Mouse (Mus musculus) stomach, postnatal 0 days (tissue): ENCODE measurements around the gene Xpo4. TPM values are rescaled to one million over a fixed set of nuclear protein-coding genes. Genes with fewer than 3 reads are reported as not detected.

ENCODE experiments used
- ATAC-seq: fragments of 200-750 bp; cut with Nextera tagmentation; 2 replicates; pipeline ENCODE4 v1.8.0; 2017; ENCODE audit not compliant: low FRiP score, low TSS enrichment
- DNase-seq: peaks from one replicate; pipeline ENCODE4 v3.0.0-alpha.2; 2016; ENCODE audit warnings: low spot score
- H3K27ac ChIP-seq: fragments of 300-500 bp; sonication (generic); replicated peaks from 2 replicates; pipeline ENCODE4 v1.5.1; 2014; ENCODE audit warnings: mild to moderate bottlenecking, control low read depth
- H3K27me3 ChIP-seq: fragments of 300-500 bp; sonication (generic); 2 replicates; pipeline ENCODE4 v1.6.1; 2014; ENCODE audit warnings: low read length; ENCODE audit not compliant: control insufficient read depth, insufficient read depth
- H3K36me3 ChIP-seq: fragments of 300-500 bp; sonication (generic); 2 replicates; pipeline ENCODE4 v1.6.1; 2014; ENCODE audit warnings: low read length, mixed read lengths; ENCODE audit not compliant: control insufficient read depth, insufficient read depth
- H3K4me1 ChIP-seq: fragments of 300-500 bp; sonication (generic); replicated peaks from 2 replicates; pipeline ENCODE4 v1.6.1; 2014; ENCODE audit warnings: antibody characterized with exemption; ENCODE audit not compliant: control insufficient read depth, insufficient read depth
- H3K4me2 ChIP-seq: fragments of 300-500 bp; sonication (generic); replicated peaks from 2 replicates; pipeline ENCODE4 v1.6.1; 2014; ENCODE audit warnings: low read depth, mild to moderate bottlenecking, control low read depth, moderate library complexity
- H3K4me3 ChIP-seq: fragments of 300-500 bp; sonication (generic); 2 replicates; pipeline ENCODE4 v1.5.1; 2014; ENCODE audit warnings: low read depth, low read length, control low read depth
- H3K9ac ChIP-seq: fragments of 300-500 bp; sonication (generic); 2 replicates; pipeline ENCODE4 v1.6.1; 2014; ENCODE audit warnings: mild to moderate bottlenecking, low read length, control low read depth, mixed read lengths
- H3K9me3 ChIP-seq: fragments of 300-500 bp; sonication (generic); 2 replicates; pipeline ENCODE4 v1.6.1; 2016; ENCODE audit warnings: low read length; ENCODE audit not compliant: control insufficient read depth
- CTCF ChIP-seq: IDR thresholded peaks from 2 replicates; pipeline ENCODE4 v1.5.1; 2016; ENCODE audit warnings: antibody characterized with exemption, low read depth, mild to moderate bottlenecking, moderate library complexity
- EP300 ChIP-seq: optimal IDR thresholded peaks from 2 replicates; pipeline ENCODE3; 2016; ENCODE audit warnings: antibody characterized with exemption
- WGBS: fragments of 180-500 bp; shearing (Covaris S2); extraction: QIAGEN DNeasy Blood & Tissue Kit; methylation state at CpG from one replicate; pipeline ENCODE4 v1.1.7; 2014; 5-methylcytosine and 5-hydroxymethylcytosine counted together
- polyA plus RNA-seq: library from polyadenylated mRNA; unstranded; fragments of >200 nt; fragmentation: Nextera tagmentation; extraction: Ambion mirVana; gene quantifications from 2 replicates; pipeline ENCODE4 v1.2.1, GENCODE M21; 2015

Gene Xpo4
- polyA plus RNA-seq, 1 experiment from 2014 or later = 7.9 TPM

DNA sequence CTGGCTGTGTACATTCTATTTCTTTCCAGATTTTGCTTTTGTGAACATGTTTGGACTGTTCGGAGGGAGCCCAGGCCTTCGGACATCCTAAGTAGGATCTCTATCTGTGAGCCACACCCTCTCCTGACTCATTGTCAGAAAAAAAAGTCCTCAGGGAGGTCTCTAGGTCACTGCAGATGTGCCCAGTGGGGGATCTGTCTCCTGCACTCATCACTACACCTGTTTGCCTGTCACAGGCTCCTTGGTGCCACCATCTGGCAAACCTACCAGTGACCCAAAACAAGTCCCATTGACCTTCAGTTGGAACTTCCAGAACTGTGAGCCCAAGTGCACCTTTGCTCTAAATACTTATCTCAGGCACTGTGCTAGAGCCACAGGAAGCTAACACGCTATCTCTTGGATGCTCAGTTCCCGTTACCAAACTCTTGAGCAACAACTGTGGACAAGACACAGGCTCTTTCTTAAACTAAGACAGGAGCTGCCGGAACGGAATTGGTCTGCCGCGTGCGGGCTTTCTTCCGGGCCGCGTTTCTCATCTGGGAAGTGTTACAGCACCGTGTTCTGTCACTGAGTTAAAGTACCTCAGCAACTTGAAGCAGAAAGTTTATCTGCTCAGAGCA is 121.7 kb downstream of the Xpo4 start:
- Histone ChIP-seq H3K36me3 (no peaks in the 10 kb centered on the region), H3K27me3 (no peaks in the 10 kb centered on the region), H3K9me3 (no peaks in the 10 kb centered on the region), H3K4me2 (no peak overlapping the region), H3K9ac (no peak overlapping the region), H3K4me1 (no peaks in the 10 kb centered on the region), H3K4me3 (no peak overlapping the region), H3K27ac (no peak overlapping the region)
- ATAC-seq (no peak), DNase-seq (no peak)
- WGBS = 92% methylated on average over 13 of the region's 13 CpGs
- TF ChIP-seq CTCF = no peak
- TF ChIP-seq EP300 = no peak

GRCm38 (mm10) chr14:57542231-57542630 is 123.0 kb downstream of the Xpo4 start:
- DNase-seq (no peak), ATAC-seq (no peak)
- Histone ChIP-seq H3K4me3 (no peak overlapping the region), H3K4me1 (peaks cover 2% of the 10 kb centered on the region; the same call in 1 of the 2 replicates), H3K36me3 (no peaks in the 10 kb centered on the region), H3K27ac (no peak overlapping the region), H3K9ac (no peak overlapping the region), H3K9me3 (no peaks in the 10 kb centered on the region), H3K27me3 (no peaks in the 10 kb centered on the region), H3K4me2 (no peak overlapping the region; the same call in 1 of the 2 replicates)
- TF ChIP-seq CTCF (no peak), EP300 (no peak)
- 74% methylated on average over 34 of the region's 34 CpGs for WGBS

DNA sequence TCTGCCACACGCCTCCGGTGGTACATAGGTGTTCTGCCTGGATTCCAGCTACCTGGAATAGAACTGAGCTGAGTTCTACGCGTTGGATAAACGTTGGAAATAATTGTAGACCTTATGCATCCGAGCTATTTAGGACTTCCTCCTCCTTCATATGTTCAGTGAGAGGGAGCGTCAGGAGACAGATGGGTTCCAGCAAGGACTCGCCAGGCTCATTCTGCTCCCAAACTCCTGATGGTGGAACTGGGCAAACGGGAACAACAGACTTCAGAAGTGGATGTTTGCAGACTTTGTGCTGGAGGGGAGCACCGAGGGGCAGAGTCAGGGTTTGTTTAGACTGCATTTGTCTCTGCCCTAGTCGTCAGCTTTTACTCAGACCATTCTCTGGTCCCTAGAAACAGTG is 124.5 kb downstream of the Xpo4 start:
- TF ChIP-seq EP300 (no peak), CTCF (0 out of 2 replicates have a peak, but pooled peaks have one; percentile 1)
- 63% methylated on average over 11 of the region's 11 CpGs for WGBS

GRCm38 (mm10) chr14:57537261-57538015 is 127.8 kb downstream of the Xpo4 start:
- ATAC-seq = 0 out of 2 replicates have a peak, but pooled peaks have one; percentile 14
- Histone ChIP-seq H3K4me3 (no peak overlapping the region), H3K9ac (no peak overlapping the region; the same call in 1 of the 2 replicates), H3K4me2 (0 out of 2 replicates have a peak overlapping the region, but pooled peaks have one; percentile 1), H3K9me3 (no peaks in the 10 kb centered on the region), H3K36me3 (no peaks in the 10 kb centered on the region), H3K27me3 (no peaks in the 10 kb centered on the region), H3K4me1 (peaks cover 8% of the 10 kb centered on the region), H3K27ac (peak overlapping the region; percentile 71)
- WGBS = 25% methylated on average over 16 of the region's 16 CpGs
- TF ChIP-seq EP300 (no peak), CTCF (no peak)
- no peak for DNase-seq

More for the DNA sequence above, 124.5 kb downstream of the Xpo4 start:
- Histone ChIP-seq H3K4me1 (peaks cover 2% of the 10 kb centered on the region; the same call in 1 of the 2 replicates), H3K36me3 (no peaks in the 10 kb centered on the region), H3K27me3 (no peaks in the 10 kb centered on the region), H3K9me3 (no peaks in the 10 kb centered on the region), H3K27ac (no peak overlapping the region), H3K9ac (no peak overlapping the region), H3K4me3 (no peak overlapping the region), H3K4me2 (no peak overlapping the region)
- ATAC-seq = no peak
- DNase-seq = no peak

DNA sequence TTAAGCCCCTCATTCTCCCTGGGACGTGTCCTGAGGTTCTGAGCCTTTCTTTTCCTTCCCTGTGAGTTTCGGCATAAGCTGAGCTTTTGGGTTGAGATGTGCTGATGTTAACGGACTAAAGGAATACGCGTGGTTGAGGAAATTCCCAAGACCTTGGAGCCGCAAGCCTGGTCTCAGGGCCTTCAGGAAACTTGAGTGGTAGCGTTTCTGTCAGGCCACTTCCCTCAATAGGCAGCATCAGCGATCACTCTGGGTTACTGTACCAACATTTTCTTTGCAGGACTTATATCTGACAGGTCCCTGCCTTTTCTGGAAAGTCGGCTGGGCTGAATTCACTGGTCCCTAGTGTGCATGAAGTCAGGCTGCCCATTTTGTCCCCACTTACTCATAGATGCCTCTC is 128.4 kb downstream of the Xpo4 start:
- 54% methylated on average over 9 of the region's 9 CpGs for WGBS
- Histone ChIP-seq H3K9ac (no peak overlapping the region), H3K4me2 (no peak overlapping the region), H3K27ac (peak overlapping the region; percentile 71), H3K9me3 (no peaks in the 10 kb centered on the region), H3K27me3 (no peaks in the 10 kb centered on the region), H3K4me3 (no peak overlapping the region), H3K36me3 (no peaks in the 10 kb centered on the region), H3K4me1 (peaks cover 8% of the 10 kb centered on the region)
- no peak for ATAC-seq
- TF ChIP-seq CTCF (no peak), EP300 (no peak)
- DNase-seq = no peak

GRCm38 (mm10) chr14:57535646-57536045 is 129.6 kb downstream of the Xpo4 start:
- peaks cover 8% of the 10 kb centered on the region for H3K4me1 ChIP-seq
- ATAC-seq = peak; percentile 18; the same call in 1 of the 2 replicates
- H3K4me3 ChIP-seq = no peak overlapping the region
- TF ChIP-seq CTCF = no peak
- TF ChIP-seq EP300 = no peak
- H3K4me2 ChIP-seq = no peak overlapping the region
- H3K27me3 ChIP-seq = no peaks in the 10 kb centered on the region
- H3K27ac ChIP-seq = peak overlapping the region; percentile 88
- no peaks in the 10 kb centered on the region for H3K36me3 ChIP-seq
- 36% methylated on average over 6 of the region's 6 CpGs for WGBS
- H3K9me3 ChIP-seq = no peaks in the 10 kb centered on the region
- no peak overlapping the region for H3K9ac ChIP-seq
- no peak for DNase-seq
